Mouse (Mus musculus): ENCODE results near the gene Gm20695.

Gm20695 gene

DNA sequence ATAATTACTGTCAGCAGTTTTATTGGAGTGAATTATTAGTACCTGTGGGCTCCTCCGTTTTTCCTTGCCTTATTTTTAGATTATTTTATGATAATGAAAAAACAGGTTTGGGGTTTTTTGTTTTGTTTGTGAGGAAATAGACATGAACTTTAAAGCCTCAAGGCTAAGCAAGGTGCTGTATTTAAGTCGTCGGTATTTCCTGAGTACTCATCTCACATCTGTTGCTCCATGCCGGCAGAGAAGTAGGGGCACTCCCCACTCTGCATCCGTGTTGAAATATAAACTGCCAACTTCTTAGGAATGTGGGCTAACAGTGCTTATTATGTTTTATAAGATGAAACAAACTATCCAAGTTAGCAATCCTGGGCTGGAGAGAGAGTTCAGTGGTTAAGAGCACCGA is 11.6 kb downstream of the Gm20695 start:
- no peak for DNase-seq

DNA sequence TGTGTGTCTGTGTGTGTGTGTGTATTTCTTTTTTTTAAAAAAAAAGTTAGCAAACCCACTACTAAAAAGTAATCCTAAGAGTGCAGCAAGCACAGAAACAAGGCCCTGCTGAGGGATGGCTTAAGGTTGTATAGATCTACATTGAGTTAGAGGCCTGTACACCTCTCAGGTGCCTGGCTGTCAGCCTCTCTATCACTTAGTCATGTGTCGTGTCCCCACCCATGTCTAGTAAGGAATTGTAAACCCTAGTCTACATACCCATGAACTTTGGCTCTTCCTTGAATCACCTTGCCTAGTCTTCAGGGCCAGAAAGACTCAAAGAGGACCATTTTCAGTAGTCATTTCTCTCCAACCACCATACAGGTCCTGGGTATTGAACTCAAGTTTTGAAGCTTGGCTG is 12.1 kb downstream of the Gm20695 start:
- DNase-seq = no peak

DNA sequence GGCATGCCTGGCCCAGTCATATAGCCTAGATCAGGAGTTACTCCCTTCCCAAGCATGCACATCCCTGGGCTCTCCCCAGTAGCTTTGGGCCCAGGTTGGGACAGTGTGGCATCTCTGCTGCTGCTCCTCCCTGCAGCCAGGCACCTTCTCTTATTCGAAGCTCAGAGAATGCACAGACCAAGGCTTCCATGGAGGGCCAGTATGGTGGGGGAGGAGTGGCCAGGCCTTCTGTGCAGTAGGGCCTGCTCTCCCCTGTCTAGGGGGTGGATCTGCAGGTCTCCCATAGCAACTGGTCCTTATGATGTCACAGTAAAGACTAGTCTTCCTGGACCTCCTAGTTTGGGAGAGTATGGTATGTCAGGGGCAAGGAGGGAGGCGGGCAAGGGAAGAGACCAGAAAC is 23.0 kb downstream of the Gm20695 start:
- no peak for DNase-seq

DNA sequence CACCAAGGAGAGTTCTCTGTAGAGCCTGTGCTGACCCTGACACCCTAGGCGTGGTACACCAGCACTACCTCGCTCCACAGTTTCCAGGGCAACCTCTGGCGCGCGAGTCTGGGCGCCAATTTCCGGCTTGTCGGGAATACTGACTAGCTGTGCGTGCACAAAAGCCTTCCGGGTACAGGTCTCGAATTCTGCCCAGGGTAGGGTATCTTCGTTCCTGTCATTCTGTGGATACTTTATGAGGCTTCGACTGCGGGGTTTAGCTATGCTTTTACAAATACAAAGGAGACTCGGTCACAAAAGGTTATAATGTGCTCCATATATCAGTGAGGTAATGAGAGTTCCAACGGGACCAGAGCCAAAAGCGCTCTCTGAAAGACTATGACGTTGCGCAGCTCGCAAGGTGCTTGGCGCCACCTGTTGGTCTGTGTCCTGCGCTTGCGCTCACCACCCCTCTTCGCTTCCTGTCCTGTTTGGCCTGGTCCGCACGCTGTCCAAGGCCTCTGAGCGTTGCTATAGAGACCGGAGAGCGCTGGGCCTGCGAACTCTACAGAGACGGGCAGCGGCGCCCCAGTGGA is 24.2 kb downstream of the Gm20695 start, which contains the start of the genes 1700037C18Rik and Cluap1:
Gene 1700037C18Rik, minus strand, starts transcription at position 153 of the 575 bp plus-strand sequence.
Gene Cluap1, plus strand, starts transcription at position 265 of the 575 bp plus-strand sequence.
- DNase-seq = peak; percentile 95

DNA sequence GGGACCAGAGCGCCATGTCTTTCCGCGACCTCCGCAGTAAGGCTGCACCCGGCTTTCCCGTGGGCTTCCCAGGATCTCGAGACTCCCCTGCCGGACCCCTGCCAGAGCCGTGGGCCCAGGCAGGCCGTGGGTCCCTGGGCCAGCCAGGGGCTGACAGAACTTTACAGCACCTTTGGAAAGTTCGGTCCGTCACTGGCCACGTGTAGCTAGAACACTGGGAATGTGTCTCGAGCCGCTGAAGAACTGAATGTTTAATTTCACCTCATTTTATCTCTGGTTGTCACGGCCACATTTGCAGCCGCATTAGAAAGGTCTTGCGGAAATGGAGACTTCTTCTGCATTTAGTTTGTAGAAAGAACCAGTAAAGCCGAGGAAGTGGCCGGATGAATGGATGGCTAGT is 24.7 kb downstream of the Gm20695 start:
- no peak for DNase-seq

DNA sequence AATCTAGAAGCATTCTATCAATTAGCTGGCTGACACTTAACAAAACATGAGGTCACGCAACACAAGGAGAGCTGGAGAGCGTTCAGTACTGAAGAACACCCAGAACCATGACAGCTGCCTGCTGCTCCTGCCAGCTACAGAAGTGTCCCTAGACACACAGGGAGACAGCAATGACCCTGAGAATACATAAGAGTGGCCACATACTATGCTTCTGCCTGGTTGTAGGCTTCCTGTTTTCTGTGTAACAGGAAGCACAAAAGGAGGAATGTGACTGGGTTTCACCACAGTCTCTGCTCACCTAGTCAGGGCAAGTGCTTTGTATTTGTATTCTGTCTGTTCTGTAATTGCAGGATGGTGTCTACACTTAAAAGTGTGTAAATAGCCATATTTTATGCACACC is 36.3 kb downstream of the Gm20695 start:
- no peak for DNase-seq

DNA sequence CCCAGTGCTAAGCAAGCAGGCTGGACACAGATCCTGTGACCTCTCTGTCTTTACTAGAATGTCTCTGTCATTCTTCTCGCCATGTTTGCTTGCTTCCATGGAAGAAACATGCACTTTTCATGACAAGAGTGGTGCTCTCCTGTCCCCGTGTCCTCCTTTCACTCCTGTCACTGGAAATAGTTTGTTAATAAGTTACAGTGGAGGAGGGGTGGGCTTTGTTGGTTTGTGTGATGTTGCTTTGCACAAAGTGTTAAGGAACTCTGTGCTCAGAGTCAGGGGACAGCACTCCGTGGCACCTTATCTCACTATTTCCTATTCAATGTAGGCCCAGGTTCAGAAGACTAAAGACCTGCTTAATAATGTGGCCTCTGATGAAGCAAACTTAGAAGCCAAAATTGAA is 39.1 kb downstream of the Gm20695 start:
- no peak for DNase-seq

DNA sequence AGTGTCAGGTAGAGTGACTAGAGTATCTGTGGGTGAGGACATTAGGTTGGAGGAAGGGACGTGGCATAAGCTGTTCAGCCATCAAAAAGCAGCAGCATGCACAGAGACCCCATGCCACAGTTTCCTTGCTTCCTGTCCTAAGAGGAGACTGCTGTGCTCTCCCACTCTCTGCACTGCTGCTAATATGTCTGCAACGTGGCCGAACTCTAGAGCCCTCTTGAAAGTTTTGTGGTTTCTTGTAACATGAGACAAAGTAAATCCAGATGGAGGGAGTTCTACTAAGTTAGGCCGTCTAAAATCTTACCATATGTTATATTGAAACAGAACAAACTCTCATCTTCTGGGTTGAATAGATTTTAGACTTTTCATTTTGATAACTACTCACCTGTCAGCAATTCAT is 39.5 kb downstream of the Gm20695 start:
- no peak for DNase-seq

DNA sequence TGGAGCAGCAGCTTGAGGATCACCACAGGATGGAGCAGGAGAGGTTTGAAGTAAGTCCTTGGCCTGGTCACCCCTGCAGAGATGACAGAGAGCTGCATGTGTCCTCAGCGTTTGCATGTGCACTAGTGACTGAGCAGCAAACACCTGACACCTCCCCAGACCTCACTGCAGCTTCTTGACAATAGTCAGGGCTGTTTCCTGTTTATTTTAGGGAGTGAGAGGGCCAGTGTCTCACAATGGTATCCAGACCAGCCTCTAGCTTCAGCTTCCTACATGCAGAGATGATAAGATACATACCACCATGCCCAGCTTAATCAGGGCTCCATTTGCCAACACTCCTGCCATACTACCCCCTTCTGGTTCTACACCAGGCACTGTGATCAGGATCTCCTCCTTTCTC is 44.1 kb downstream of the Gm20695 start:
- DNase-seq = no peak

DNA sequence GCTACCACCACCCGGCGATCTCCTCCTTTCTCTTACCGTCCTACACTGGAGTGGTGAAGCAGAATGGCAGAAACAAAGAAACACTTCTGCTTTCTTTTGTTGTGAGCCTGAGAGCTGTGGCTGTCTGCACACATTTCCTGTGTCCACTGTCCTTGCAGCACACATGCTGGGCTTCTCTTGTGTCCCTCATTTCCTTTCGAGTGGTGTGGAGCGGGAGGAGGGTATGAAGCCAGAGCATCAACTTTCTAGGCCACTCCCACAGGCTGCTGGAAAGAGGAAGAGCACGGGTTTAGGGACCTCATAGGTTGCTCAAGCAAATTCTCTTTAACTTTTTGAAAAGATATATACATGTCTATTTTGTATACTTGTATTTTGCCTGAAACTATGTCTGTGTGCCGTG is 44.7 kb downstream of the Gm20695 start:
- no peak for DNase-seq

DNA sequence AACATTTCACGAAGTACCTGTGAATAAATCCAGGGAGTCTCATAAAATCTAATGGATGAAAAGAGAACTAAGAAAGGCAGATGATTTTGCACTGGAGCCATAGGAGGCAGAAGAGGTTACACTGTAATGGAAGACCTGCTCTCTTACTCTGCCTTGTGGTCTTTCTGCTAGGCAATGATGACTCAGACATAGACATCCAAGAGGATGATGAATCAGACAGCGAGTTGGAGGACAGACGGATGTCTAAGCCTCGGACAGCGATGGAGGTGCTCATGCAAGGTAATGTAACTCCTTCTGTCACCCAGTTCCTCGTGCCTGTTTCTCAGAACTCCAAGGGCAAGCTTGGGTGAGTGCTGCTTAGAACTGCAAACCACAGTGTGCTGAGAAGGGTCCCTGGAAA is 49.1 kb downstream of the Gm20695 start:
- no peak for DNase-seq

DNA sequence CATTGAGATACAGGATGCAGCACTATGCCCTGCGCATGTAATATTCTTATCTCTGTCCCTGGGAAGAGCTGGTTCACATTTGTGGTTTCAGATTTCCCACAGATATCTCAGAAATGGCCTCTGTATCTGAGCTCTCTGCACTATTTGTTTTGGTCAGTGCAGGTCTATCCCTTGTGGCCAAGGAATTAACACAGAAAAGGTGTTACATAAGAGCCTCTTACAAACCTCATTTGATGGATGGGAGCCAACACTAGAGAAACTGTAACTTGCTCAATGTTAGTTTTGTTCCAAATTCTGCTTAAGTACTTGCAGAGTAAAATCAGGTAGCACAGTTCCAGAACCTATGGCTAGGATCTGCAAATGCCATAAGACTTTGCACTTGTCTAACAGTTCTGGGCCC is 49.6 kb downstream of the Gm20695 start:
- DNase-seq = no peak

DNA sequence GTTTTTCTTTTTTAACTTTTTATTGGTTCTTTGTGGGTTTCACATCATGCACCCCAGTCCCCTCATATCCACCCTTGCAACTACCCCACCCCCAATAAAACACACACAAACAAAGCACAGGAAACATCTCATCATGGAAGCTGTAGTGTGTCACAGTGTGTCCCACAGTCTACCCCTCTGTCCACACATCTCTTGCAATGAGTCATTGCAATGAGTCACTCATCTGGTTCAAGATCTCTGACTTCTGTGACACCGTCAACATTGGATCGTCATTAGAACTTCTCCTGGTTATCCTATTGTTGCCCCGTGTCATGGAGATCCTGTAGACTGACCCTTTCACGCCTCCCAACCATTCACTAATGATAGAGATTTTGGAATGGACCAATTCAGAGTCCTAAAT is 50.3 kb downstream of the Gm20695 start:
- no peak for DNase-seq

DNA sequence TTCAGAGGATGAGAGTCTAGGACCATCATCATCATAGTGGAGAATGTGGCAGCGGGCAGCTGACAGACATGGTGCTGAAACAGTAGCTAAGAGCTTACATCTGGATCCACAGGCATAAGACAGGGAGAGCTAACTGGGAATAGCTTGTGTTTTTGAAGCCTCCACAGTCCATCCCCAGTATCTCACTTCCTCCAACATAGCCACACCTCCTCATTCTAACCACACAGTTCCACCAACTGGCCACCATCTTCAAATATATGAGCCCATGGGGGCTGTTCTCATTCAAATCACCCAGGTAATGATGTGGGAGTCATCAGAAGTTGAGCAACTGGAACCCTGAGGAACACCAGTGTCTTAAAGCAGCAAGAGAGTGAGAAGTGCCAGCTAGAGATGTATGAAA is 66.7 kb downstream of the Gm20695 start:
- no peak for DNase-seq

DNA sequence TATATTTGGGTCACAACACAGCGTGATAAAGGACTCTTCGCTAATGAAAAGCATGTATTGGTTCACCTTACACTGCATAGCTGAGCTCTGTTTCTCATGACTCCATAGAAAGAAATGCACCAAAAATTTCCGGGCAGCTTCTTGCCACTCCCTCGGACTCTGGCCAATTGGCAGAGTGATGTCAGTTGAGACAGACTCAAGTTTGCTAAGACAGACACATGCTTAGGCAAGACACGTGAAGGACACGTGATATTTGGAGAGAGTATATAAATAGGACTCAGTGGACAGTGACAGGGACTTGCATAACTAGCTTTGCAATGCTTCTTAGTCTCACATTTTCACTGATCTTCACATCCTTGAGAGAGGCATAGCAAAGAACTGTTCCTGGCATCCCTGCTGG is 71.9 kb downstream of the Gm20695 start:
- DNase-seq = peak; percentile 50

DNA sequence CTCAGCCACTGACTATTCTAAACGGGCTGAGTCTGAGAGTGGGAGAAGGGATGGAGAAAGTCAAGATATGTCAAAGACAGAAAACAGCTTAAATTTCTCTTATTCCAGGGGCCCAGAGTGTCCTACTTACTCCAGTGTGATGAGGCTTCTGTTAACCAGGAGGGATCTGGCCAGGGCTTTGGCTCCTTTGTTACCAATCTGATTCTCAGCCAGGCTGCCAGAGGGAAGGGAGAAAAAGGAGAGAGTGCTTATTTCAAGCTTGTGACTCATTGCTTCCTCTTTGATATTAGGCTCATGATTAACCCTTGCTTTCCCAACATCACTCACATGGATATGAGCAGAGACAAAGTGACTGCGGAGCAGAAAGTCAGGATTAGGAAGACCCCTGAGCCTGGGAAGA is 74.8 kb downstream of the Gm20695 start:
- DNase-seq = peak; percentile 57

DNA sequence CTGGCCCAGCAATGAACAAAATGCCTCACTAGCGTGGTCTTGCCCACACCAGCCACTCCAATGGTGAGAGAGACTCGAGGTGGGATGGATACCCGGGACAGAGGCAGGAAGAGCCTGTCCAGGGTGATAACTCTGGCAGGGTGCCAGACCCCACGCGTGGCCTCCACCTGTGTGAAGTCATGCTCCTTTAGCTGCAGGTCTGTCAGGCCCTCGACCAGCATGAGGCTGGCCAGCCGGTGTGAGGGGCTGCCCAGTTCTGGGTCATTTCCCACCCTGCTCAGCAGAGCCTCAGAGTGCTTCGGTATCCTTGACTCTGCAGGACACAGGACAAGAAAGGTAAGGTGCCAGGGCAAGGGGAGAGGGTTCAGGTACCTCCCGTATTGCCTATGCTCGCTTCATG is 80.5 kb downstream of the Gm20695 start:
- peak; percentile 38 for DNase-seq

DNA sequence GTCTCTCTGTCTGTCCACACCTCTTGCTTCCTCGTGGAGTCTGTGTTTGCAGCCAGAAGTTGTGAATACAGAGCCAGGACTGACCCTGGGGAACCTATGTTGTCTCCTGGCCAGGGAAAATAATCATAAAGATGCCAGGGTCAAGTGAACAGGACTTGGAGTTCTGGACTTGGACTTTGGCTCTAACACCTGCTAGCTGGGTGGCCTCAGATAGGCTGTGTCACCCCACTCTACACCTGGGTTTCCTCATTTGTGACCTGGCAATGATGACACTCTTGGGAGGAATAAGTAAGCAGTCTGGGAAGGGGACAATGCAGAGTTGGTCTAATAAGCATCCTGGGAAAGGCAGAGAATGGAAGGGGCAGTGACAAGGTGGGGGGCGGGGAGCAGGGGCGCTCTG is 81.1 kb downstream of the Gm20695 start:
- no peak for DNase-seq
